In genomic region chr15:62328920-62329319, GRCm38 (mm10) we compare ENCODE assay signal across 8 mouse cellular contexts.
DNase-seq lines count a peak whose midpoint lies in the region; ATAC-seq lines count a peak whose summit lies in the region.

No protein-coding gene starts in this region.

- peaks cover 22% of the 10 kb centered on the region for H3K4me1 ChIP-seq in heart, embryonic 10.5 days

- no peak for DNase-seq in frontal cortex, postnatal 10 days (ENCODE audit: low spot score in 2 of 2)
- peak; percentile 23 to 27 for DNase-seq in right cerebral cortex, adult 2 months (ENCODE audit: low spot score in 2 of 2)
- DNase-seq in right cerebral cortex, postnatal 14 days: no peak
- no peak for DNase-seq in heart, embryonic 10.5 days (ENCODE audit: low spot score)
- DNase-seq in cerebellum, adult 18-20 months: no peak
- no peak for DNase-seq in gastrocnemius, postnatal 4 days (ENCODE audit: low spot score in 2 of 2)

- 9% methylated on average over 3 of the region's 3 CpGs for WGBS in heart, embryonic 10.5 days

- H3K9me3 ChIP-seq in heart, embryonic 10.5 days: no peaks in the 10 kb centered on the region

- peak; percentile 95 for ATAC-seq in frontal cortex, adult (ENCODE audit: low TSS enrichment)
- peak; percentile 47 for ATAC-seq in megakaryocyte-erythroid progenitor cell, adult 5-6 weeks (replicated peaks; ENCODE audit: low FRiP score, low TSS enrichment, poor library complexity, severe bottlenecking)

- H3K36me3 ChIP-seq in heart, embryonic 10.5 days: no peaks in the 10 kb centered on the region

- H3K27me3 ChIP-seq in heart, embryonic 10.5 days (ENCODE audit: insufficient read depth, poor library complexity, severe bottlenecking): no peaks in the 10 kb centered on the region

- H3K27ac ChIP-seq in heart, embryonic 10.5 days: peak overlapping the region; percentile 69; the same call in 1 of the 2 replicates

- H3K4me3 ChIP-seq in heart, embryonic 10.5 days: peak overlapping the region; percentile 29; the same call in 1 of the 2 replicates

Comparison
In these comparisons a context has a peak if more than half of its experiments do, and no peak if none do; other contexts are left out.
1. DNase-seq: peak in right cerebral cortex, adult 2 months (2 of 2); none in frontal cortex, postnatal 10 days (0 of 2), right cerebral cortex, postnatal 14 days (single experiment), heart, embryonic 10.5 days (single experiment), cerebellum, adult 18-20 months (0 of 2) and gastrocnemius, postnatal 4 days (0 of 2).